Mouse (Mus musculus): ENCODE data around the gene Apoc3.

Apoc3 gene

DNA sequence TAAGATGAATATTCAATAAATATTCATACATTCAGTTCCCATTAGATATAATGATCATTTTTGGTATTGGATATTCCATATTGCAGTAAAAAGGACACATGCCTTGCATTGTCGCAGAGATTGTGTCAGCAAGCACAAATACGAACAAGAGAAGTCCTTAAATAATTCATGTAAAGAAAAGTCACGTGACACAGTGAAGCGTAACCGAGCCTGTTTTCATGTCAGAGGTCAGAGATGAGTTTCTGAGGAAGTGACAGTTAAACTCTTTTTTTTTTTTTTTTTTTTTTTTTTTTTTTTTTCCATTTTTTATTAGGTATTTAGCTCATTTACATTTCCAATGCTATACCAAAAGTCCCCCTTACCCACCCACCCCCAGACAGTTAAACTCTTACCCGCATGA lies 42.8 kb downstream of the Apoc3 start:
- no peak for DNase-seq (ENCODE audit: low spot score)

GRCm38 (mm10) chr9:46191644-46192043 lies 43.8 kb downstream of the Apoc3 start:
- DNase-seq (ENCODE audit: low spot score), result no peak

DNA sequence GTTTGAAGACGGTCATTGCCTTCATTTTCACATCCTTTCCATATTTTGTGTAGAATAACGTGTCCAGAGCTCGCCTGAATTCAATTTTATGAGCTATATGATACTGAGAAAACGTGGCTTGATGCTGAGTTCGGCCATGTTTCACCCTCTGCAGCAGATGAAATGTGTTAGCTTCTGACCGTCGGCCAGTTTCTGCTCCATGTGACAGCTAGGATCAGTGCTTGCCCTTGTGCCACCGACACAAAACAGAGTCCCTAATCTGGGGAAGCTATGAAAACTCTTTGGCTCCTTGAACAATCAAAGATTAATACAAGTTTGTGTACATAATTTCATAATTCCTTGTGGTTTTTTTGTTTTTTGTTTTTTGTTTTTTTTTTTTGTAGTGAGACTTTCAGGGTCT lies 44.2 kb downstream of the Apoc3 start:
- no peak for DNase-seq (ENCODE audit: low spot score)

GRCm38 (mm10) chr9:46189381-46189780 lies 46.1 kb downstream of the Apoc3 start:
- DNase-seq (ENCODE audit: low spot score), result no peak

- DNase-seq (ENCODE audit: low spot score), result no peak
These were observed 46.5 kb downstream of the Apoc3 start for GRCm38 (mm10) chr9:46188956-46189355.

DNA sequence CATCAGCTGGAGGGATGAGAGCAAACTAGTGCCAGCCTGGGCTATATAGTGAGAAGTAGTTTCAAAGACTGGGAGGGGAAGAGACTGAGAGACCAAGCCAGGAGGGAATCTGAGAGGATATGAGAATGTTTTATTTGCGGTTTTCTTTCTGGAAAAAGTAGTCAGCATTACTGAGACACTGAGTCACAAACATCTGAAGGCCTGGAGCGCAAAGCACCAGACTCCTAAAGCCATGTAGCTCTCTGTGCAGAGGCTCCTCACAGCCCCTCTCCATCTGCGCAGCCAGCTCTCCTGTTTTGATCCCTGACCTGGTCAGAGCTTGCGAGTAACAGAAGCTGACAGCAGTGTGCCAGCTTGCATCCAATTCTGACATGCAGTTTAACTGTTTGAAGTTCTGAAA lies 47.1 kb downstream of the Apoc3 start:
- DNase-seq (ENCODE audit: low spot score), result no peak

GRCm38 (mm10) chr9:46186387-46186786 lies 49.0 kb downstream of the Apoc3 start:
- no peak for DNase-seq (ENCODE audit: low spot score)

- no peak for DNase-seq (ENCODE audit: low spot score)
These were observed 50.2 kb downstream of the Apoc3 start for GRCm38 (mm10) chr9:46185191-46185590.

- no peak for DNase-seq (ENCODE audit: low spot score)
These were observed 50.9 kb downstream of the Apoc3 start for GRCm38 (mm10) chr9:46184542-46184941.

All from testis, postnatal 14 days (tissue).